8 mouse cellular contexts compared by ENCODE assay signal in the genomic region with DNA sequence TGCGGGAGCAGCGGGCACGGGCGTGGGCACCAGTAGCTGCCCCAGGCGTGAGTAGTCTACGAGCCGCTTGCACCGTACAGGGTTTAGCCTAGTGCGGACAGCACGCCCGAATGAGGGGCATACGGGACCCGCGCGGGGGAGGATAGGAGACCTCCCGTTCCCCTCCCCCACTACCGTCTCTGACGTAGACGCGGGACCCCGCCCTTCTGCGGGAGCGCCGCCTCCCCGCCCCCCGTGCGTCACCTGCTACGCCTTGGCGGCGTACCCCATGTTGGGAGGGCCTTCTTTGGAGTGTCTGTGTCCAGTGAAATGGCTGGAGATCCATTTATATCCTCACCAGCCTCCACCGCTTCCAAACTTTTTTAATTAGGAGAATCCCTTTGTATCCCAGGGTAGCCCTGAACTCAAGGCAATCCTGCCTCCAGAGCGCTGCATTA. TPM values are rescaled to one million over a fixed set of nuclear protein-coding genes. Genes with fewer than 3 reads are reported as not detected.
DNase-seq lines count a peak whose midpoint lies in the region; ATAC-seq and TF ChIP-seq lines count a peak whose summit lies in the region.

No protein-coding gene starts in this region.

- H3K36me3 ChIP-seq in hindbrain, embryonic 11.5 days (ENCODE audit: control insufficient read depth, insufficient read depth, low read length) = peaks cover 9% of the 10 kb centered on the region
- H3K36me3 ChIP-seq in lung, postnatal 0 days (ENCODE audit: insufficient read depth, low read length) = peaks cover 8% of the 10 kb centered on the region; the same call in 1 of the 2 replicates

- peak; percentile 70 for TF ChIP-seq EP300 in lung, postnatal 0 days (IDR thresholded peaks at IDR 0.05)

- H3K27me3 ChIP-seq in hindbrain, embryonic 11.5 days (ENCODE audit: control insufficient read depth, insufficient read depth, low read length) = no peaks in the 10 kb centered on the region
- no peaks in the 10 kb centered on the region for H3K27me3 ChIP-seq in lung, postnatal 0 days (replicated peaks; ENCODE audit: insufficient read depth, low read length)

- H3K27ac ChIP-seq in hindbrain, embryonic 11.5 days (ENCODE audit: low read depth, low read length) = peak overlapping the region; percentile 99
- peak overlapping the region; percentile 100 for H3K27ac ChIP-seq in lung, postnatal 0 days (ENCODE audit: low read length)

- peak overlapping the region; percentile 80 for H3K4me2 ChIP-seq in hindbrain, embryonic 11.5 days (replicated peaks; ENCODE audit: low read depth, low read length)
- H3K4me2 ChIP-seq in lung, postnatal 0 days (replicated peaks; ENCODE audit: low read depth, low read length) = peak overlapping the region; percentile 98

- H3K9ac ChIP-seq in hindbrain, embryonic 11.5 days (ENCODE audit: low read depth, low read length) = peak overlapping the region; percentile 76
- H3K9ac ChIP-seq in lung, postnatal 0 days (replicated peaks; ENCODE audit: low read depth) = peak overlapping the region; percentile 83

- peak; percentile 83 for DNase-seq in MN1 (ENCODE audit: low spot score)
- DNase-seq in cerebellum, adult 9-10 months = peak; percentile 97
- DNase-seq in frontal cortex, adult 2 months (ENCODE audit: extremely low spot score in 1 of 2, low spot score in 1 of 2) = peak; percentile 87 to 97
- peak; percentile 95 for DNase-seq in hindbrain, embryonic 11.5 days (ENCODE audit: low spot score)
- DNase-seq in layer of hippocampus, postnatal 10 days (ENCODE audit: low spot score in 2 of 2) = peak; percentile 94 to 97
- peak; percentile 97 for DNase-seq in lung, postnatal 0 days (ENCODE audit: low spot score)
- peak; percentile 96 for DNase-seq in ovary, postnatal 10 days (ENCODE audit: low spot score)
- peak; percentile 95 for DNase-seq in thymus, postnatal 0 days (ENCODE audit: low spot score)

- H3K9me3 ChIP-seq in hindbrain, embryonic 11.5 days (ENCODE audit: control insufficient read depth, low read length) = no peaks in the 10 kb centered on the region
- no peaks in the 10 kb centered on the region for H3K9me3 ChIP-seq in lung, postnatal 0 days (ENCODE audit: low read length)

- peaks cover 17% of the 10 kb centered on the region for H3K4me1 ChIP-seq in hindbrain, embryonic 11.5 days (replicated peaks; ENCODE audit: control insufficient read depth, insufficient read depth, low read length)
- H3K4me1 ChIP-seq in lung, postnatal 0 days (ENCODE audit: insufficient read depth, low read depth, low read length) = peaks cover 20% of the 10 kb centered on the region; the same call in 1 of the 2 replicates

- peak; percentile 67 for ATAC-seq in hindbrain, embryonic 11.5 days (ENCODE audit: low FRiP score)
- peak; percentile 68 for ATAC-seq in lung, postnatal 0 days

- WGBS in hindbrain, embryonic 11.5 days = under 1% methylated on average over 21 of the region's 32 CpGs
- 0% methylated on average over 30 of the region's 32 CpGs for WGBS in lung, postnatal 0 days

- peak overlapping the region; percentile 91 for H3K4me3 ChIP-seq in hindbrain, embryonic 11.5 days (ENCODE audit: low read depth, low read length)
- H3K4me3 ChIP-seq in lung, postnatal 0 days (ENCODE audit: low read depth, low read length) = peak overlapping the region; percentile 75

- no peak; the same call in 1 of the 2 replicates for TF ChIP-seq CTCF in lung, postnatal 0 days (IDR thresholded peaks at IDR 0.05)

RNA-seq across cellular contexts. Expression of gene Hnrnpl, which starts 0.6 kb away (rescaled TPM):
- 391 and 418 TPM in 2 replicates for polyA plus RNA-seq in frontal cortex, adult 2 months (2012; rRNA removed)
- 306 and 312 TPM in 2 replicates for polyA plus RNA-seq in hindbrain, embryonic 11.5 days (2014; fragmentation: Nextera tagmentation; extraction: Ambion mirVana)
- total RNA-seq in layer of hippocampus, postnatal 10 days (2021) = 100 to 1,000 TPM; 441 to 521 TPM
- polyA plus RNA-seq in lung, postnatal 0 days (2015; fragmentation: Nextera tagmentation; extraction: Ambion mirVana) = 151 and 154 TPM in 2 replicates
- polyA plus RNA-seq in thymus, postnatal 0 days (2015; fragmentation: Nextera tagmentation; extraction: Ambion mirVana) = 285 and 358 TPM in 2 replicates

RNA-seq across cellular contexts. Expression of gene Ech1, which starts 16.0 kb away (rescaled TPM):
- 93.7 and 106 TPM in 2 replicates for polyA plus RNA-seq in frontal cortex, adult 2 months (2012; rRNA removed)
- polyA plus RNA-seq in hindbrain, embryonic 11.5 days (2014; fragmentation: Nextera tagmentation; extraction: Ambion mirVana) = 83.8 and 84.2 TPM in 2 replicates
- 10 to 100 TPM; 49.1 to 50.8 TPM for total RNA-seq in layer of hippocampus, postnatal 10 days (2021)
- polyA plus RNA-seq in lung, postnatal 0 days (2015; fragmentation: Nextera tagmentation; extraction: Ambion mirVana) = 287 and 308 TPM in 2 replicates
- polyA plus RNA-seq in thymus, postnatal 0 days (2015; fragmentation: Nextera tagmentation; extraction: Ambion mirVana) = 167 and 184 TPM in 2 replicates

RNA-seq across cellular contexts. Expression of gene Rinl, which starts 20.2 kb away (rescaled TPM):
- polyA plus RNA-seq in frontal cortex, adult 2 months (2012; rRNA removed) = 1.7 and 2.4 TPM in 2 replicates
- 2.5 and 2.7 TPM in 2 replicates for polyA plus RNA-seq in hindbrain, embryonic 11.5 days (2014; fragmentation: Nextera tagmentation; extraction: Ambion mirVana)
- 1 to 10 TPM; 1.5 to 2.0 TPM for total RNA-seq in layer of hippocampus, postnatal 10 days (2021)
- 10.2 and 12.9 TPM in 2 replicates for polyA plus RNA-seq in lung, postnatal 0 days (2015; fragmentation: Nextera tagmentation; extraction: Ambion mirVana)
- polyA plus RNA-seq in thymus, postnatal 0 days (2015; fragmentation: Nextera tagmentation; extraction: Ambion mirVana) = 75.9 and 105 TPM in 2 replicates

RNA-seq across cellular contexts. Expression of gene Lgals4, which starts 24.7 kb away (rescaled TPM):
- polyA plus RNA-seq in frontal cortex, adult 2 months (2012; rRNA removed) = 10.7 and 13.4 TPM in 2 replicates
- polyA plus RNA-seq in hindbrain, embryonic 11.5 days (2014; fragmentation: Nextera tagmentation; extraction: Ambion mirVana) = 2.1 and 2.5 TPM in 2 replicates
- total RNA-seq in layer of hippocampus, postnatal 10 days (2021) = 1 to 10 TPM; 2.1 to 2.7 TPM
- 14.9 and 15.6 TPM in 2 replicates for polyA plus RNA-seq in lung, postnatal 0 days (2015; fragmentation: Nextera tagmentation; extraction: Ambion mirVana)
- 10.1 and 12.0 TPM in 2 replicates for polyA plus RNA-seq in thymus, postnatal 0 days (2015; fragmentation: Nextera tagmentation; extraction: Ambion mirVana)

RNA-seq across cellular contexts. Expression of gene Nfkbib, which starts 41.7 kb away (rescaled TPM):
- polyA plus RNA-seq in frontal cortex, adult 2 months (2012; rRNA removed) = 30.1 and 34.9 TPM in 2 replicates
- polyA plus RNA-seq in hindbrain, embryonic 11.5 days (2014; fragmentation: Nextera tagmentation; extraction: Ambion mirVana) = 42.0 and 43.7 TPM in 2 replicates
- 10 to 100 TPM; 32.2 to 35.8 TPM for total RNA-seq in layer of hippocampus, postnatal 10 days (2021)
- 42.3 and 42.7 TPM in 2 replicates for polyA plus RNA-seq in lung, postnatal 0 days (2015; fragmentation: Nextera tagmentation; extraction: Ambion mirVana)
- polyA plus RNA-seq in thymus, postnatal 0 days (2015; fragmentation: Nextera tagmentation; extraction: Ambion mirVana) = 70.0 and 74.9 TPM in 2 replicates

Comparison
In these comparisons a context has a peak if more than half of its experiments do, and no peak if none do; other contexts are left out.
1. Peak in every context shown above with its lines: DNase-seq, ATAC-seq, H3K4me3 ChIP-seq and H3K27ac ChIP-seq.